Mouse (Mus musculus) embryonic facial prominence, embryonic 15.5 days (tissue): ENCODE data around the gene Slit1. TPM values are rescaled to one million over a fixed set of nuclear protein-coding genes. Genes with fewer than 3 reads are reported as not detected.

Experiments used
- ATAC-seq: fragments of 200-750 bp; cut with Nextera tagmentation; 2 replicates; pipeline ENCODE4 v1.8.0; 2017; ENCODE audit warnings: low read depth, moderate TSS enrichment; ENCODE audit not compliant: insufficient number of reproducible peaks, low FRiP score, low TSS enrichment
- H3K27ac ChIP-seq: fragments of 300-500 bp; sonication (generic); replicated peaks from 2 replicates; pipeline ENCODE4 v1.5.1; 2015; ENCODE audit warnings: mild to moderate bottlenecking, inconsistent platforms
- H3K27me3 ChIP-seq: fragments of 300-500 bp; sonication (generic); 2 replicates; pipeline ENCODE4 v1.6.1; 2015; ENCODE audit warnings: inconsistent platforms
- H3K36me3 ChIP-seq: fragments of 300-500 bp; sonication (generic); 2 replicates; pipeline ENCODE4 v1.6.1; 2015; ENCODE audit warnings: mild to moderate bottlenecking, inconsistent platforms
- H3K4me1 ChIP-seq: fragments of 300-500 bp; sonication (generic); 2 replicates; pipeline ENCODE4 v1.6.1; 2015; ENCODE audit warnings: inconsistent platforms
- H3K4me2 ChIP-seq: fragments of 300-500 bp; sonication (generic); replicated peaks from 2 replicates; pipeline ENCODE4 v1.6.1; 2015; ENCODE audit warnings: mild to moderate bottlenecking, inconsistent platforms
- H3K4me3 ChIP-seq: fragments of 300-500 bp; sonication (generic); replicated peaks from 2 replicates; pipeline ENCODE4 v1.5.1; 2015; ENCODE audit warnings: mild to moderate bottlenecking, inconsistent platforms
- H3K9ac ChIP-seq: fragments of 300-500 bp; sonication (generic); 2 replicates; pipeline ENCODE4 v1.6.1; 2015; ENCODE audit warnings: inconsistent platforms
- H3K9me3 ChIP-seq: fragments of 300-500 bp; sonication (generic); replicated peaks from 2 replicates; pipeline ENCODE4 v1.6.1; 2016; ENCODE audit warnings: inconsistent platforms
- WGBS: fragments of 180-500 bp; shearing (Covaris S2); methylation state at CpG from one replicate; pipeline ENCODE4 v1.1.7; 2015; 5-methylcytosine and 5-hydroxymethylcytosine counted together
- polyA plus RNA-seq: library from polyadenylated mRNA; unstranded; fragments of >200 nt; fragmentation: Nextera tagmentation; extraction: Ambion mirVana; gene quantifications from 2 replicates; pipeline ENCODE4 v1.2.1, GENCODE M21; 2015

Slit1 gene
- polyA plus RNA-seq, 1 experiment from 2014 or later: 1.1 TPM

DNA sequence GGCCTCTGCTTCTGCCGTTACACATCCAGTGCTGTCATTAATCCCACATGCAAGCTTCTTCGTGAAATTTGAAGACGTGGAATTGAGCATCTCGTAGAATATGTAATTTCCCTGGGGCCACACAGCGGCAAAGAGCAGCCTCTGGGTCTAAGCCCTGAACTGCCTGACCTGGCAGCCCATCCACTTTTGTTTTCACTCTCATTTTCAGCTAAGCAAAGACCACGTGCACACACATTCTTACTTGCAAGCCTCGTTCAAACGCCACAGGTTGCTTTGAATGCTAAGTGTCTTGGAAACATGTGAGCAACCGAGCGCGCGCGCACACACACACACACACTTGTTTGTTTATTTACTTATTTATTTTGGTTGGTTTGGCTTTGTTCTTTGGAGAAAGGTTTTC, 126.4 kb downstream of the Slit1 start:
- no peak overlapping the region for H3K4me3 ChIP-seq
- H3K4me1 ChIP-seq: peaks cover 36% of the 10 kb centered on the region
- peaks cover 18% of the 10 kb centered on the region for H3K27me3 ChIP-seq
- H3K4me2 ChIP-seq: no peak overlapping the region
- 44% methylated on average over 13 of the region's 13 CpGs for WGBS
- no peak overlapping the region for H3K27ac ChIP-seq
- H3K36me3 ChIP-seq: no peaks in the 10 kb centered on the region
- H3K9ac ChIP-seq: no peak overlapping the region
- no peaks in the 10 kb centered on the region for H3K9me3 ChIP-seq
- ATAC-seq: no peak

DNA sequence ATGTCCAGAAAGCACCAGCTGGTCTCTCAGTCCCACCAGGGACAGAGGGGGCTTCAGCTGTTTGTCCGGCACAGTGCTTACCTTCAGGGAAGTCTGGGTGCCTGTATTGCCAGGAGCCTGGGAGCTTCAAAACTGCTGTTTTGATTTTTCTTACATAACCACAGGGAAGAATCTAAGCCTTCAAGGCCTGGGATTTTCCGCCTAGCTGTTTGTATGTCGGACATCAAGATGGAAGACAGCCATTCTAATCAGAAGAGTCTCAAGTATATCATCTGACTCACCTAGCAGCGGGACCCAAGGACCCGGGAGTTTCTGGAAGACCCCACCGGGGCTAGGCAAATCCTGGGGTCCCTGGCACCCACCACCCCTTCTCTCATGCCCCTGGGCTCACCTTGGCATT, 127.2 kb downstream of the Slit1 start:
- H3K4me1 ChIP-seq: peaks cover 36% of the 10 kb centered on the region
- no peak overlapping the region for H3K9ac ChIP-seq

GRCm38 (mm10) chr19:41615606-41616224, 127.8 kb downstream of the Slit1 start:
- ATAC-seq: no peak
- Histone ChIP-seq H3K4me3 (no peak overlapping the region), H3K27me3 (peaks cover 18% of the 10 kb centered on the region), H3K36me3 (no peaks in the 10 kb centered on the region), H3K4me1 (peaks cover 36% of the 10 kb centered on the region), H3K9me3 (no peaks in the 10 kb centered on the region), H3K4me2 (no peak overlapping the region), H3K27ac (no peak overlapping the region), H3K9ac (no peak overlapping the region)
- WGBS: 38% methylated on average over 11 of the region's 11 CpGs

More for the DNA sequence above, 127.2 kb downstream of the Slit1 start:
- no peak overlapping the region for H3K4me3 ChIP-seq
- H3K9me3 ChIP-seq: no peaks in the 10 kb centered on the region
- H3K27me3 ChIP-seq: peaks cover 18% of the 10 kb centered on the region
- ATAC-seq: no peak
- H3K27ac ChIP-seq: no peak overlapping the region
- whole genome bisulfite sequencing: 70% methylated on average over 6 of the region's 6 CpGs
- no peak overlapping the region for H3K4me2 ChIP-seq
- no peaks in the 10 kb centered on the region for H3K36me3 ChIP-seq

DNA sequence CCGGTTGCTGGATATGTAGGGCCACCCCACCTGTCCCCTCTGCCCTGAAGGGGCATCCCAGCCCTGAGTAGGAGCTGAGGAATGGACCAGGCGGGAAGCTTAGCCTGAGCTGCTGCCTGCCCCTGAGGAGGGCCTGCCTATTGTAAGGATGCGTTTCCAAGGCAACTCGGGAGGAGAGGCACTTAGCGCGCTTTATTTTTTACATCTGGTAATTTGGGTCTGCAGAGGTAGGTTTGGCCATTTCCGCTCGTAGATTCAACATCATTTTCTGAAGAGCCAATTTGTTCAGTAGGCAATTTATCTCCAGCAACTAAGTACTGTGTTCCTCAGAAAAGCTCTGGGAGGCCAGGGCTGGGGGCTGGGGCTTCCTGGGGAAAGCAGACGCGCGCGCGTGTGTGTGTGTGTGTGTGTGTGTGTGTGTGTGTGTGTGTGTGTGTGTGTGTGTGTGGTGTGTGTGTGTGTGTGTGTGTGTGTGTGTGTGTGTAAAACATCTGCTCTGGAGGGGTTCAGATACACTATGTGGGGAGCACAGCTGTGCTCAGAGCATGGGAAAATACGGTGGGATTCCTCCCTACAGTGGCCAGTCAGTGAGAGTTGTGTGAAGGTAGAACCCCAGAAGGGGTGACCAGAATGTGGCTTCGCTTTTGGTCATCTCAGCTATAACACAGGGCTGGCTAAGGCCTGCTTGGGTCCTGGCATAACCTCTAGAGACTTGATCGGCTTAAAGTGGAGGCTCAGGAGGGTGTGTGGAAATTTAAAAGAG, 130.0 kb downstream of the Slit1 start:
- H3K36me3 ChIP-seq: no peaks in the 10 kb centered on the region
- 21% methylated on average over 16 of the region's 16 CpGs for WGBS
- H3K27ac ChIP-seq: no peak overlapping the region
- ATAC-seq: no peak
- H3K9me3 ChIP-seq: no peaks in the 10 kb centered on the region
- H3K4me1 ChIP-seq: peaks cover 31% of the 10 kb centered on the region
- no peak overlapping the region for H3K9ac ChIP-seq
- no peak overlapping the region for H3K4me2 ChIP-seq
- H3K27me3 ChIP-seq: peaks cover 18% of the 10 kb centered on the region
- no peak overlapping the region for H3K4me3 ChIP-seq

- Histone ChIP-seq H3K4me1 (peaks cover 15% of the 10 kb centered on the region; the same call in 1 of the 2 replicates), H3K4me3 (no peak overlapping the region), H3K9ac (no peak overlapping the region), H3K9me3 (no peaks in the 10 kb centered on the region), H3K27me3 (peaks cover 17% of the 10 kb centered on the region), H3K4me2 (no peak overlapping the region), H3K36me3 (no peaks in the 10 kb centered on the region), H3K27ac (no peak overlapping the region)
- ATAC-seq: no peak
- 74% methylated on average over 6 of the region's 6 CpGs for WGBS
Measured at GRCm38 (mm10) chr19:41611683-41612082, 131.8 kb downstream of the Slit1 start.

- 63% methylated on average over 10 of the region's 10 CpGs for WGBS
Measured at GRCm38 (mm10) chr19:41606208-41606987, 137.1 kb downstream of the Slit1 start.

DNA sequence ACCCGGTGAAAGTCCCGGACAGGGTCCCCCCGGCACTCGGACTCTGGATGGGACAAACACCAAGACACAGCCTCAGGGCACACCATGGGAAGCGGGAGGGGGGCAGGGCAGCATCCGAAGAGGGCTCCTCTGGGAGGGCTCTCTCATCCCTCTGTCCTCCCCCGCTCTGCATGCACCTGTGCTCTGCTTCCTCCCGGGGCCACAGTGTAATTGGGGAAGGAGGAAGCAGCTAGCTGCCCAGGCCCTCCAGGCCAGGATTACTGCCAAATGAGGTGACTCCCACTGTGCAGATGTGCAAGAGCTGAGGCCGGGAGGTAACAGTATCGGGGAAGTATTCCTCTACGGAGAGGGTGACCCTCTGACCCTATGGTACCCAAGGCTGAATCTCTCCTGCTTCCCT, 142.8 kb downstream of the Slit1 start:
- Histone ChIP-seq H3K27me3 (no peaks in the 10 kb centered on the region), H3K4me2 (no peak overlapping the region), H3K9ac (no peak overlapping the region), H3K9me3 (no peaks in the 10 kb centered on the region), H3K4me1 (0 out of 2 replicates have a peak, but pooled peaks cover 6% of the 10 kb centered on the region), H3K36me3 (no peaks in the 10 kb centered on the region), H3K27ac (no peak overlapping the region), H3K4me3 (no peak overlapping the region)
- 23% methylated on average over 11 of the region's 11 CpGs for WGBS
- no peak for ATAC-seq

More at GRCm38 (mm10) chr19:41606208-41606987, 137.1 kb downstream of the Slit1 start:
- no peak for ATAC-seq
- no peak overlapping the region for H3K4me2 ChIP-seq
- H3K4me1 ChIP-seq: no peaks in the 10 kb centered on the region
- H3K9ac ChIP-seq: no peak overlapping the region
- H3K36me3 ChIP-seq: no peaks in the 10 kb centered on the region
- H3K27me3 ChIP-seq: no peaks in the 10 kb centered on the region
- no peaks in the 10 kb centered on the region for H3K9me3 ChIP-seq
- no peak overlapping the region for H3K4me3 ChIP-seq
- no peak overlapping the region for H3K27ac ChIP-seq

- Histone ChIP-seq H3K4me2 (no peak overlapping the region), H3K36me3 (no peaks in the 10 kb centered on the region), H3K27me3 (no peaks in the 10 kb centered on the region), H3K4me1 (0 out of 2 replicates have a peak, but pooled peaks cover 6% of the 10 kb centered on the region), H3K4me3 (no peak overlapping the region), H3K9me3 (no peaks in the 10 kb centered on the region), H3K27ac (no peak overlapping the region), H3K9ac (no peak overlapping the region)
- ATAC-seq: no peak
- 84% methylated on average over 6 of the region's 6 CpGs for WGBS
Measured at GRCm38 (mm10) chr19:41597170-41597894, 146.1 kb downstream of the Slit1 start.

GRCm38 (mm10) chr19:41591808-41592207, 151.7 kb downstream of the Slit1 start:
- H3K9ac ChIP-seq: no peak overlapping the region
- no peak overlapping the region for H3K4me3 ChIP-seq
- H3K9me3 ChIP-seq: no peaks in the 10 kb centered on the region
- H3K4me1 ChIP-seq: no peaks in the 10 kb centered on the region
- no peak overlapping the region for H3K27ac ChIP-seq
- no peaks in the 10 kb centered on the region for H3K27me3 ChIP-seq
- WGBS: 70% methylated on average over 12 of the region's 12 CpGs
- ATAC-seq: no peak
- H3K4me2 ChIP-seq: no peak overlapping the region
- H3K36me3 ChIP-seq: peaks cover 3% of the 10 kb centered on the region; the same call in 1 of the 2 replicates

- no peaks in the 10 kb centered on the region for H3K4me1 ChIP-seq
- no peak overlapping the region for H3K27ac ChIP-seq
- WGBS: 82% methylated on average over 8 of the region's 8 CpGs
- peaks cover 8% of the 10 kb centered on the region; the same call in 1 of the 2 replicates for H3K36me3 ChIP-seq
- H3K27me3 ChIP-seq: no peaks in the 10 kb centered on the region
- no peak overlapping the region for H3K9ac ChIP-seq
- H3K9me3 ChIP-seq: no peaks in the 10 kb centered on the region
- no peak overlapping the region for H3K4me3 ChIP-seq
- no peak overlapping the region for H3K4me2 ChIP-seq
- ATAC-seq: no peak
Measured at GRCm38 (mm10) chr19:41589681-41590080, 153.8 kb downstream of the Slit1 start.

DNA sequence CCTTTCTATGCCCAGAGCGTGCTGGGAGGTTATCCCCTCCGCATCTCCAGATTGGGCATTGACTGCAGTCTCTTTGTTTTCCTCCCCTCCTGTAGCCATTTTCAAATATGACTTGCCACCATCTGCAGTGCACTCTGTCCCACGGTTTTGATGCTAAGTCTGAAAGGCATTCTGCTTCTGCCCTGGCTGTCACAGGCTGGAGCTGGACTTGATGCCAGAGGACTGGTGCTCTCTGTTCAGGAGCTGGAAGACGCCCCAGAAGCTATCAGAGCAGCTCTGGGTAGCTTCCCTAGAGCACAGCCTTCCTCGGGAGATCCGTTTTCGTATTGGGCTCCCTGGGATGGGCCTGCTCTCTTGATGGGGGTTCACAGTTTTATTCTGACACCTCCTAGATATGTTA, 154.4 kb downstream of the Slit1 start:
- H3K27me3 ChIP-seq: no peaks in the 10 kb centered on the region
- no peak for ATAC-seq
- 83% methylated on average over 7 of the region's 7 CpGs for WGBS
- H3K4me1 ChIP-seq: no peaks in the 10 kb centered on the region
- H3K9ac ChIP-seq: no peak overlapping the region
- H3K9me3 ChIP-seq: no peaks in the 10 kb centered on the region
- H3K27ac ChIP-seq: no peak overlapping the region
- H3K4me2 ChIP-seq: no peak overlapping the region
- H3K4me3 ChIP-seq: no peak overlapping the region
- H3K36me3 ChIP-seq: peaks cover 14% of the 10 kb centered on the region
